Mouse (Mus musculus) hindbrain, embryonic 16.5 days (tissue): ENCODE data around the gene Aatk. TPM values are rescaled to one million over a fixed set of nuclear protein-coding genes. Genes with fewer than 3 reads are reported as not detected.

Experiments
- ATAC-seq: fragments of 200-750 bp; cut with Nextera tagmentation; 2 replicates; pipeline ENCODE4 v1.8.0; 2017; ENCODE audit warnings: moderate TSS enrichment, moderate library complexity
- H3K27ac ChIP-seq: fragments of 300-500 bp; sonication (generic); 2 replicates; pipeline ENCODE4 v1.5.1; 2014; ENCODE audit warnings: low read depth, mild to moderate bottlenecking, control low read depth, low read length, moderate library complexity
- H3K27me3 ChIP-seq: fragments of 300-500 bp; sonication (generic); replicated peaks from 2 replicates; pipeline ENCODE4 v1.6.1; 2014; ENCODE audit warnings: low read length; ENCODE audit not compliant: control insufficient read depth, insufficient read depth
- H3K36me3 ChIP-seq: fragments of 300-500 bp; sonication (generic); 2 replicates; pipeline ENCODE4 v1.6.1; 2014; ENCODE audit warnings: mild to moderate bottlenecking, low read length, moderate library complexity, mixed read lengths; ENCODE audit not compliant: control insufficient read depth, insufficient read depth
- H3K4me1 ChIP-seq: fragments of 300-500 bp; sonication (generic); 2 replicates; pipeline ENCODE4 v1.6.1; 2014; ENCODE audit warnings: low read depth, low read length; ENCODE audit not compliant: control insufficient read depth, insufficient read depth
- H3K4me2 ChIP-seq: fragments of 300-500 bp; sonication (generic); 2 replicates; pipeline ENCODE4 v1.6.1; 2014; ENCODE audit warnings: mild to moderate bottlenecking, low read length, control low read depth, moderate library complexity
- H3K4me3 ChIP-seq: fragments of 300-500 bp; sonication (generic); 2 replicates; pipeline ENCODE4 v1.5.1; 2014; ENCODE audit warnings: mild to moderate bottlenecking, low read length, control low read depth, moderate library complexity
- H3K9ac ChIP-seq: fragments of 300-500 bp; sonication (generic); 2 replicates; pipeline ENCODE4 v1.6.1; 2014; ENCODE audit warnings: low read depth, mild to moderate bottlenecking, control low read depth, low read length, moderate library complexity
- H3K9me3 ChIP-seq: fragments of 300-500 bp; sonication (generic); 2 replicates; pipeline ENCODE4 v1.6.1; 2014; ENCODE audit warnings: mild to moderate bottlenecking, low read length, moderate library complexity; ENCODE audit not compliant: control insufficient read depth
- WGBS: fragments of 180-500 bp; shearing (Covaris S2); extraction: QIAGEN DNeasy Blood & Tissue Kit; methylation state at CpG from one replicate; pipeline ENCODE4 v1.1.7; 2014; 5-methylcytosine and 5-hydroxymethylcytosine counted together
- polyA plus RNA-seq: library from polyadenylated mRNA; unstranded; fragments of >200 nt; fragmentation: Nextera tagmentation; extraction: Ambion mirVana; gene quantifications from 2 replicates; pipeline ENCODE4 v1.2.1, GENCODE M21; 2015

Aatk gene
- polyA plus RNA-seq, 1 experiment from 2014 or later, result 35.6 TPM

DNA sequence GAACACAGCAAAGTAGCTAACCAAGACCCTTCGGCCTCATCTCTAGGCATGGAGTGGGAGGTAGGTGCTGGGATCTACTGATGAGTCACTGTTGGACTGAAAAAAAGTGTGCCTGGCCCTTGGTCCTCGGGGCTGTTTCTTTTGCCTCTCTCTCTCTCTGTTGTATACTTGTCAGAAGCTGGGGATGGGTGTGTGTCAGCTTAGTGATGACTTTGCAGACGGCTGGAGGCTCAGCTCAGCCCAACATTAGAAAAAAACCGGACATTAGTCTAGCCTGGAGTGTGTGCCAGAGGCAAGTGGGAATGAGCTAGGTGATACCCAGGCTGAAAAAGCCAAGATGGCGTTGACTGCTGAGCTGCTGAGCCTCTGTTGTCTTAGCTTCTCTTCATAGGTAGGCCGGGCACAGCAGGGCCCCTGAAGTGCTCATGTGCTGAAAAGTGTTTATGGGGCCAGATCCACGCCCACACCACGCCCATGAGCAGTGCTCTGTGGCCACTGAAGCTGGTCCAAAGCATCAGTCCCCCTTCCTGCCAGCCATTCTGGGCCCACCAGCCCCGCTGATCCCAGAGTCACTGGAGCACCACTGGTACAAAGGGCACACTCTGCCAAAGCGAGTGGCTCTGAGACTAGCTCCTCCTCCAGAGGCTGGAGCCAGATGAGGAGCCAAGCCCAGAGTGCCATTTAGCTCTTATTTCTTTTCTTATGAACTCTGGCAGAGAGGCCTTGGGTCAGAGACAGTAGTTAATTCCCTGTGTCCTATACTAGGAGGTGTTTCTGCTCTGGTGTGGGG lies 67.2 kb downstream of the Aatk start:
- no peak overlapping the region for H3K27ac ChIP-seq
- no peaks in the 10 kb centered on the region for H3K36me3 ChIP-seq
- no peak overlapping the region for H3K4me3 ChIP-seq
- no peak overlapping the region for H3K9ac ChIP-seq
- H3K27me3 ChIP-seq, result no peaks in the 10 kb centered on the region
- peaks cover 10% of the 10 kb centered on the region; the same call in 1 of the 2 replicates for H3K4me1 ChIP-seq
- 83% methylated on average over 10 of the region's 10 CpGs for WGBS
- H3K4me2 ChIP-seq, result no peak overlapping the region
- no peaks in the 10 kb centered on the region for H3K9me3 ChIP-seq
- ATAC-seq, result no peak

DNA sequence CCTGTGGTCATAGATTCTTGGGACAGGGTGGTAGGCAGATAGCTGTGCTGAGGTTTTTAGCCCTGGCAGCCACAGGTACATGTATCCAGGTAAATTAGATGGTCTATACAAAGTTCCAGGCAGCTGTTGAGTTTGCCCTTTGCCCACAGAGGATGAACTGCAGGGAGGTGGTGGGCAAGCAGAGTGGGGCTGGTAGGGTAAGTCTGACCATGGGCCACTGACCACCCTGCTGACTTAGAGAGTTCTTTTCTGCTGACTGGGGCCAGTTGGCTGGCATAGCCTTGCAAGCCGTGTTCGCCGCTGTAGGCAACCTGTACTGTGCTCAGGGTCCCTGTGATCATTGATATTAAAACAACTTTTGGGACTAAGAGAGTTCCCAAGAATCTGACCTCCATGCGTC lies 68.3 kb downstream of the Aatk start:
- H3K27me3 ChIP-seq, result no peaks in the 10 kb centered on the region
- H3K36me3 ChIP-seq, result no peaks in the 10 kb centered on the region
- no peak overlapping the region for H3K27ac ChIP-seq
- 95% methylated on average over 4 of the region's 4 CpGs for WGBS
- ATAC-seq, result no peak
- H3K9ac ChIP-seq, result no peak overlapping the region
- H3K4me3 ChIP-seq, result no peak overlapping the region
- peaks cover 9% of the 10 kb centered on the region; the same call in 1 of the 2 replicates for H3K4me1 ChIP-seq
- no peak overlapping the region for H3K4me2 ChIP-seq
- H3K9me3 ChIP-seq, result no peaks in the 10 kb centered on the region

DNA sequence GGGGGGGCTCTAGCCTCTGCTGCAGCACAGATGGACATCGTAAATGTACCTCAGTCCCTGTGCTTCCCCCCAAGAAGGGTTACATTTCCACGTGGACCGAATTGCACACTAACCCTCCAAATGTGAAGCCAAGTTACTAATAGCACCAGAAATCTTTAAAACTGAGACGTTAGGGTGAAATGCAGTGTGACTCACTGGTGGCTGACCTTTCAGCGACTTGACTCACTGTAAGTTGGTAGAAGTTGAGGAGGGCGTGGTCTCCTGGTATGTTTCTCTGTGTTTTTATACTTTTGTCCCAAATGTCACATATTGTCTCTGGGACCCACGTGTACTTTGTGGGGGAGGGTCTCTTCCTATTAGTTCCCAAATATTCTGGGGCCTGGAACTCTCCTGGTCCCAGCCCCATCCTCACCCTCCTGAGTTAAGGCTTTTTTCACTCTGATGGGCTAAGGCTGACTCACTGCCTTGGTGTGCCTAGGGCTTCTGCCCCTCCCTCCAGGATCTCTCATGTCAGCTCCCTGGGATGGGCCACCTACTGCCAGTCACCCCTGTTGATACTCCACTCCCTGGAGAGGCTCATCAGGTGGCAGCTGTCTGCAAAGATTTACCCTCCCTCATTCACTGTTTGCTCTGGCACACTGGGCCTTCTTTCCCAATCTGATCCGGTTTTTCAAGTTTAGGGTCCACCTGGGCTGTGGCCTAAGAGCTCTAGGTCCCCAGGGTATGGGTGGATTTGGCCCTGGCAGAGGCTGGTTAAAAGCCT lies 71.0 kb downstream of the Aatk start:
- 85% methylated on average over 8 of the region's 8 CpGs for WGBS
- Histone ChIP-seq H3K27ac (no peak overlapping the region), H3K4me1 (peaks cover under 1% of the 10 kb centered on the region), H3K4me3 (no peak overlapping the region), H3K9ac (no peak overlapping the region), H3K27me3 (no peaks in the 10 kb centered on the region), H3K9me3 (no peaks in the 10 kb centered on the region), H3K36me3 (no peaks in the 10 kb centered on the region), H3K4me2 (no peak overlapping the region)
- no peak for ATAC-seq

DNA sequence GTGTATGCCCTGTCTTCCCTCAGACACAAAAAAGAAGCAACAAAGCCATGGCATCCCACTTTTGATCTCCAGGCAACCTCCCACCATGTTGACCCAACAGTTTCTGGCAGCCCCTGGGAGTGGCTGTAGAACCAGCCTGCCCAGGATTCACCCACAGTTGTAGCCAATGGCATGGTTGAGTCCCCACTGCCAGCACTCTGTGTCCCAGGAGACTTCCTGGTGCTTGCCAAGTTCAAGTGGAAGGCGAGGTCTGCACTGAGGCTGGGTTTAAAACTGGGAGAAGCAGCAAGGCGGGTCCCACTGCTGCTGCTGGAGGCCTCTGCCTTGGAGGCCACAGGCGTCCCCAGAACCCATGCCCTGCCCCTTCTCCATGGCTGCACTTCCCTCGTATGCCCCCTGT lies 73.2 kb downstream of the Aatk start:
- ATAC-seq, result no peak
- Histone ChIP-seq H3K9ac (no peak overlapping the region), H3K36me3 (no peaks in the 10 kb centered on the region), H3K4me2 (no peak overlapping the region), H3K27me3 (no peaks in the 10 kb centered on the region), H3K27ac (no peak overlapping the region), H3K4me3 (no peak overlapping the region), H3K4me1 (peaks cover 17% of the 10 kb centered on the region), H3K9me3 (no peaks in the 10 kb centered on the region)
- WGBS, result 88% methylated on average over 4 of the region's 4 CpGs

DNA sequence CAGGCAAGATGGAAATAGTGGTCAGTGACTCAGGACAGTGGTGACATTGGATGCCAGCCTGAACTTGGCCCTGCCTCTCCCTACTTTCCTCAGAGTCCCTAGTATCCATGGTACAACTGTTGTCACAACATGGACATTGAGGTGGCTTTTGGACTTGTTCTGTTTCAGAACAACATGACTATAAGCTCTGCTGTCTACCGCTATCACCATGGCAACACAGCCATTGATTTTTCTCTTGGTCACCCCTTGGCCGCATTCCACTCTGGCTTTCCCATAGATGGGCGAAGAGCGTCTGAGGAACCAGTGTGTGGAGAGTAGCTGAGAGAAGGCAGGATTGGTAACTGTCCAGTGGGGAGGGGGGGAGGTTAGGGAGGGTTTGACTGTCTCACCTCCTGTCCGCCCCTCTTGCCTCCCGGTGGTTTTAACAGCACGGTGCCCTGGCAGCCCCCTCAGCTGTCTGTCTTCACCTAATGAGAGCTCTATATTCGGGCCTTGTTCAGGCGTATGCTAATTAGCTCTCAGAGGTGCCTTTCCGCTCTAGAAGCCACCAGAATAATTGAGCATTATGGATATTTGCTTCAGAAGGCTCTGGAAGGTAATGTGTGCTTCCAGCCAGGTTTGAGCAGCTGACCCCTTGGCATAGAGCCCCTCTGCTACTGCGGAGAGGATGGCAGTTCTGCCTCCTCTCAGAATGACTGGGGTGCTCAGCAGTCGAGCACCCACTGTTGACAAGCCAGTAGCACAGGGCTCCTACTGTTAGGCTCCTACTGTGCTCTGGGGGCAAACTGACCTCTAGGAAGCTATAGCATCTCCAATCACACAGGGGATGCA lies 76.7 kb downstream of the Aatk start:
- H3K27me3 ChIP-seq, result no peaks in the 10 kb centered on the region
- peak overlapping the region; percentile 77 for H3K27ac ChIP-seq
- peak; percentile 86 for ATAC-seq
- no peaks in the 10 kb centered on the region for H3K9me3 ChIP-seq
- WGBS, result 18% methylated on average over 12 of the region's 12 CpGs
- H3K9ac ChIP-seq, result no peak overlapping the region
- no peak overlapping the region for H3K4me3 ChIP-seq
- no peak overlapping the region for H3K4me2 ChIP-seq
- H3K4me1 ChIP-seq, result peaks cover 17% of the 10 kb centered on the region
- H3K36me3 ChIP-seq, result no peaks in the 10 kb centered on the region

DNA sequence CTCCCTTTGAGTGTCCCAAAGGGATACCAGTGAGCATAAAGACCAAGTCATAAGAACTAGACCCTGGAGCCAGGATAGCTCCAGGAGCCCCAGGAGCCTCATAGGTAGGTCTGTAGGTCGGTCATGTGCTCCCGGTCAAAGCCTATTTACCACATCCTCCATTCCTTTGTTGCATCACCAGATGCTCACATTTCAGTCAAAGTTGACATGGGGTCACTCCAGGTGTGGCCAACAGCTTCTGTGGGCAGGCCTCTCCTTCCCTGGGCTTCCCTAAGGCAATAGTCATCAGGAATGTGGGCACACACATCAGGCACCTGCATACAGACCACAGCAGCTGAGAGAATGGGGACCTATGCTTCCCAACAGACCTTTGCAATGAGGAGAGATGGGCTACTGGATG lies 79.1 kb downstream of the Aatk start:
- ATAC-seq, result no peak
- Histone ChIP-seq H3K4me1 (peaks cover 17% of the 10 kb centered on the region), H3K9me3 (no peaks in the 10 kb centered on the region), H3K4me2 (no peak overlapping the region), H3K4me3 (no peak overlapping the region), H3K27me3 (no peaks in the 10 kb centered on the region), H3K36me3 (no peaks in the 10 kb centered on the region), H3K27ac (no peak overlapping the region), H3K9ac (no peak overlapping the region)
- WGBS, result 88% methylated on average over 2 of the region's 2 CpGs

DNA sequence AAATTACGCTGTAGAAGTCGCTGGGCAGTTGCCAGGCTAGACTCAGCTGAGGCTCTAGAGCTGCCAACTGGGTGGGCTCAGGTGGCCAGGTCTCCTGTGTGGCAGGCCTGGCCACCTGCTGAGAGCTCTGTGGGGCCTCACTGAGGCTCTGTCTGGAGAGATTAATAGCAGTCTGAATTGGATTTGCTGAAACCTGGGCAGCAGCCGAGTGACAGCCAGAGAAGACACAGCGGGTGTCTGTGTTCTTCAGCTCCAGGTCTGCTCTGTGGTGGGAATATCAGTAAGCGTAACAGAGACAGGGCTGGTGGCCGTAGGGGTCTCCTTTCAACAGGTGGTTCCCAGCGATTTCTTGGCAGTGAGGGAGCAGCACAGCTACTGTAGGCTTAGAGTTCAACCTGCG lies 79.6 kb downstream of the Aatk start:
- Histone ChIP-seq H3K27ac (no peak overlapping the region), H3K27me3 (no peaks in the 10 kb centered on the region), H3K36me3 (no peaks in the 10 kb centered on the region), H3K4me2 (no peak overlapping the region), H3K9ac (no peak overlapping the region), H3K4me1 (peaks cover 17% of the 10 kb centered on the region), H3K9me3 (no peaks in the 10 kb centered on the region), H3K4me3 (no peak overlapping the region)
- WGBS, result 60% methylated on average over 8 of the region's 8 CpGs
- ATAC-seq, result no peak

DNA sequence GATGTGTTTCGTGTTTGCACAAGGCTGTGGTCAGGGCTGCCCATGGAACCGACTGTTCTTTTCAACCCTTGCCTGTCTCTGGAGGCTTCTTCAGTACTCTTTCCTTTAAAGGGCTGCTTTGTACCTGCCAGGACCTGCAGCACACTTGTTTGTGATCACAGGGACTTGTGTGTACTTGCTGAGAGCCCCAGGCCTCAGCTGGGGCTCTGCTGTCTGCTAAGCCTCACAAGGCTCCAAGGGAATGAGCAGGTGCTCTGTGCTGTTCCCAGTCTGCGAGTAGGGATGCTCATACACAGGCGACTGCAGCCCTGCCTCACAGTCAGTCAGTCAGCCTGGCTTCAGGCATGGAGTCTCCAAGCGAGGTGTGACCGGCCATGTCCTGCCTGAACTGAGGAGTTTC lies 80.7 kb downstream of the Aatk start:
- Histone ChIP-seq H3K36me3 (no peaks in the 10 kb centered on the region), H3K27me3 (no peaks in the 10 kb centered on the region), H3K4me3 (no peak overlapping the region), H3K27ac (no peak overlapping the region), H3K9ac (no peak overlapping the region), H3K4me1 (peaks cover 17% of the 10 kb centered on the region), H3K9me3 (no peaks in the 10 kb centered on the region), H3K4me2 (no peak overlapping the region)
- 85% methylated on average over 6 of the region's 6 CpGs for WGBS
- ATAC-seq, result no peak

DNA sequence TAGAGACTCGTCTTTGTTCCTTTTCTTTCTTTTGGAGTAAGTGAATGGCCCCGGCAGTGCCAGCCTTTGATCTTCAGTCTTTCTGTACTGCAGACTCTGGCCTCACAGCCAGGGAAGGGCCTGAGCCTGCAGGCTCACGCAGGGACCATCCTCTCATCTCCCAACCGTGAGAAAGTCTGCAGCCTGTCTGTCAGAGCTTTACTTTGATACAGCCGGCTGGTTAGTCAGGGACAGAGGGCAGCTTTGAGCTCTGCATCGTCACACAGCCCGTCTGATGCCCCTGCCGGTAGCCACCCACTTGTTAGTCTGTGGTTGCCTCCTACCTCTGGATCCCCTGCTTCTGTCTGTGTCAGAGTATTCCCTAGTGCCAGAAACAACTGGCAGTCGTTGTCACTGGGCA lies 81.9 kb downstream of the Aatk start:
- Histone ChIP-seq H3K4me2 (no peak overlapping the region), H3K4me3 (no peak overlapping the region), H3K9me3 (no peaks in the 10 kb centered on the region), H3K27ac (no peak overlapping the region), H3K27me3 (no peaks in the 10 kb centered on the region), H3K4me1 (peaks cover 7% of the 10 kb centered on the region), H3K9ac (no peak overlapping the region), H3K36me3 (no peaks in the 10 kb centered on the region)
- no peak for ATAC-seq
- WGBS, result 12% methylated on average over 9 of the region's 9 CpGs
